ENCODE assay signal across 8 mouse cellular contexts in genomic region chr11:72689551-72690510, GRCm38 (mm10). TPM values are rescaled to one million over a fixed set of nuclear protein-coding genes. Genes with fewer than 3 reads are reported as not detected.
DNase-seq lines count a peak whose midpoint lies in the region; ATAC-seq lines count a peak whose summit lies in the region.

Gene Ankfy1 (plus strand): TSS chr11:72690006.

- 0 out of 2 replicates have a peak, but pooled peaks cover 2% of the 10 kb centered on the region for H3K4me1 ChIP-seq in hindbrain, embryonic 11.5 days (replicated peaks; ENCODE audit: control insufficient read depth, insufficient read depth, low read length)

- H3K9ac ChIP-seq in hindbrain, embryonic 11.5 days (ENCODE audit: low read depth, low read length) = peak within 1 kb of the TSS; percentile 71

- H3K27me3 ChIP-seq in hindbrain, embryonic 11.5 days (ENCODE audit: control insufficient read depth, insufficient read depth, low read length) = no peaks in the 10 kb centered on the region

- DNase-seq in Muller cell, postnatal 12 days (ENCODE audit: inconsistent ontology term) = peak; percentile 96
- peak; percentile 92 for DNase-seq in cerebellum, adult 9-11 months
- DNase-seq in frontal cortex, adult 2 months (ENCODE audit: extremely low spot score in 1 of 2, low spot score in 1 of 2) = peak; percentile 93 to 97
- DNase-seq in hindbrain, embryonic 11.5 days (ENCODE audit: low spot score) = peak; percentile 97
- DNase-seq in layer of hippocampus, postnatal 10 days (ENCODE audit: low spot score in 2 of 2) = peak; percentile 96
- peak; percentile 99 for DNase-seq in lung, postnatal 10 days
- DNase-seq in ovary, postnatal 36 days (ENCODE audit: low spot score) = peak; percentile 95
- peak; percentile 99 for DNase-seq in thymus, postnatal 25 days

- peak within 1 kb of the TSS; percentile 58 for H3K27ac ChIP-seq in hindbrain, embryonic 11.5 days (ENCODE audit: low read depth, low read length)

- H3K36me3 ChIP-seq in hindbrain, embryonic 11.5 days (ENCODE audit: control insufficient read depth, insufficient read depth, low read length) = no peaks in the 10 kb centered on the region

- peak within 1 kb of the TSS; percentile 60 for H3K4me2 ChIP-seq in hindbrain, embryonic 11.5 days (replicated peaks; ENCODE audit: low read depth, low read length)

- WGBS in hindbrain, embryonic 11.5 days = under 1% methylated on average over 56 of the region's 56 CpGs

- peak; percentile 97 for ATAC-seq in hindbrain, embryonic 11.5 days (ENCODE audit: low FRiP score)

- H3K9me3 ChIP-seq in hindbrain, embryonic 11.5 days (ENCODE audit: control insufficient read depth, low read length) = no peaks in the 10 kb centered on the region

- H3K4me3 ChIP-seq in hindbrain, embryonic 11.5 days (ENCODE audit: low read depth, low read length) = peak within 1 kb of the TSS; percentile 64

RNA-seq across cellular contexts. Expression of gene Ankfy1, which starts in this region (rescaled TPM):
- polyA plus RNA-seq in frontal cortex, adult 2 months (2012; rRNA removed) = 28.0 and 29.9 TPM in 2 replicates
- 28.1 and 30.6 TPM in 2 replicates for polyA plus RNA-seq in hindbrain, embryonic 11.5 days (2014; fragmentation: Nextera tagmentation; extraction: Ambion mirVana)
- 10 to 100 TPM; 44.4 to 50.0 TPM for total RNA-seq in layer of hippocampus, postnatal 10 days (2021)

Comparison
In these comparisons a context has a peak if more than half of its experiments do, and no peak if none do; other contexts are left out.
1. Peak in every context shown above with its lines: DNase-seq, ATAC-seq, H3K4me3 ChIP-seq and H3K27ac ChIP-seq.